Mouse (Mus musculus) kidney, embryonic 16.5 days (tissue): ENCODE results near the gene Dock9. TPM values are rescaled to one million over a fixed set of nuclear protein-coding genes. Genes with fewer than 3 reads are reported as not detected.
A peak's percentile ranks its signal among the peaks of the same experiment; 100 is the strongest.

Experiments
- ATAC-seq: fragments of 200-750 bp; cut with Nextera tagmentation; 2 replicates; pipeline ENCODE4 v1.8.0; 2017; ENCODE audit warnings: moderate TSS enrichment; ENCODE audit not compliant: low FRiP score, low TSS enrichment
- H3K27ac ChIP-seq: fragments of 300-500 bp; sonication (generic); 2 replicates; pipeline ENCODE4 v1.5.1; 2014; ENCODE audit warnings: low read length
- H3K27me3 ChIP-seq: fragments of 300-500 bp; sonication (generic); 2 replicates; pipeline ENCODE4 v1.6.1; 2014; ENCODE audit warnings: low read length, control low read depth, mixed read lengths; ENCODE audit not compliant: insufficient read depth
- H3K36me3 ChIP-seq: fragments of 300-500 bp; sonication (generic); 2 replicates; pipeline ENCODE4 v1.6.1; 2014; ENCODE audit warnings: low read length, control low read depth, mixed read lengths; ENCODE audit not compliant: insufficient read depth
- H3K4me1 ChIP-seq: fragments of 300-500 bp; sonication (generic); 2 replicates; pipeline ENCODE4 v1.6.1; 2014; ENCODE audit warnings: low read length, control low read depth, mixed read lengths; ENCODE audit not compliant: insufficient read depth
- H3K4me2 ChIP-seq: fragments of 300-500 bp; sonication (generic); replicated peaks from 2 replicates; pipeline ENCODE4 v1.6.1; 2014; ENCODE audit warnings: low read depth, low read length
- H3K4me3 ChIP-seq: fragments of 300-500 bp; sonication (generic); 2 replicates; pipeline ENCODE4 v1.5.1; 2014; ENCODE audit warnings: mild to moderate bottlenecking, low read length
- H3K9ac ChIP-seq: fragments of 300-500 bp; sonication (generic); replicated peaks from 2 replicates; pipeline ENCODE4 v1.6.1; 2014; ENCODE audit warnings: low read length
- H3K9me3 ChIP-seq: fragments of 300-500 bp; sonication (generic); 2 replicates; pipeline ENCODE4 v1.6.1; 2016; ENCODE audit warnings: low read length, control low read depth
- WGBS: fragments of 180-500 bp; shearing (Covaris S2); extraction: QIAGEN DNeasy Blood & Tissue Kit; methylation state at CpG from one replicate; pipeline ENCODE4 v1.1.7; 2014; 5-methylcytosine and 5-hydroxymethylcytosine counted together
- polyA plus RNA-seq: library from polyadenylated mRNA; unstranded; fragments of >200 nt; fragmentation: Nextera tagmentation; extraction: Ambion mirVana; gene quantifications from 2 replicates; pipeline ENCODE4 v1.2.1, GENCODE M21; 2015

Gene Dock9
- polyA plus RNA-seq, 1 experiment from 2014 or later: 13.0 TPM

GRCm38 (mm10) chr14:121714268-121714667, 83.4 kb downstream of the Dock9 start:
- no peak for ATAC-seq
- Histone ChIP-seq H3K4me3 (no peak overlapping the region), H3K4me2 (no peak overlapping the region), H3K4me1 (peaks cover 19% of the 10 kb centered on the region), H3K9me3 (no peaks in the 10 kb centered on the region), H3K36me3 (no peaks in the 10 kb centered on the region), H3K27me3 (no peaks in the 10 kb centered on the region), H3K27ac (no peak overlapping the region), H3K9ac (no peak overlapping the region)
- 66% methylated on average over 2 of the region's 2 CpGs for WGBS

- no peaks in the 10 kb centered on the region for H3K36me3 ChIP-seq
- no peak overlapping the region for H3K9ac ChIP-seq
- no peaks in the 10 kb centered on the region for H3K9me3 ChIP-seq
- ATAC-seq: peak; percentile 8; the same call in 1 of the 2 replicates
- no peak overlapping the region for H3K4me3 ChIP-seq
- no peaks in the 10 kb centered on the region for H3K27me3 ChIP-seq
- H3K4me2 ChIP-seq: no peak overlapping the region
- peak overlapping the region; percentile 64; the same call in 1 of the 2 replicates for H3K27ac ChIP-seq
- peaks cover 19% of the 10 kb centered on the region for H3K4me1 ChIP-seq
- WGBS: 67% methylated on average over 4 of the region's 4 CpGs
Observed at GRCm38 (mm10) chr14:121713830-121714197, 83.8 kb downstream of the Dock9 start.

- no peaks in the 10 kb centered on the region for H3K27me3 ChIP-seq
- H3K27ac ChIP-seq: peak overlapping the region; percentile 64; the same call in 1 of the 2 replicates
- ATAC-seq: peak; percentile 88
- H3K4me1 ChIP-seq: peaks cover 19% of the 10 kb centered on the region
- H3K9ac ChIP-seq: no peak overlapping the region
- no peaks in the 10 kb centered on the region for H3K36me3 ChIP-seq
- no peak overlapping the region for H3K4me3 ChIP-seq
- no peak overlapping the region for H3K4me2 ChIP-seq
- WGBS: 30% methylated on average over 7 of the region's 7 CpGs
- no peaks in the 10 kb centered on the region for H3K9me3 ChIP-seq
Observed at GRCm38 (mm10) chr14:121713166-121713829, 84.3 kb downstream of the Dock9 start.

- Histone ChIP-seq H3K4me3 (no peak overlapping the region), H3K4me1 (peaks cover 28% of the 10 kb centered on the region), H3K9ac (no peak overlapping the region; the same call in 1 of the 2 replicates), H3K36me3 (no peaks in the 10 kb centered on the region), H3K9me3 (no peaks in the 10 kb centered on the region), H3K27me3 (no peaks in the 10 kb centered on the region), H3K4me2 (no peak overlapping the region), H3K27ac (no peak overlapping the region)
- no peak for ATAC-seq
- WGBS: 44% methylated on average over 14 of the region's 14 CpGs
Observed at GRCm38 (mm10) chr14:121711089-121711826, 86.4 kb downstream of the Dock9 start.

GRCm38 (mm10) chr14:121710130-121710529, 87.5 kb downstream of the Dock9 start:
- no peak overlapping the region for H3K4me2 ChIP-seq
- no peak overlapping the region for H3K9ac ChIP-seq
- peaks cover 40% of the 10 kb centered on the region for H3K4me1 ChIP-seq
- WGBS: 78% methylated on average over 3 of the region's 3 CpGs
- no peak for ATAC-seq
- no peaks in the 10 kb centered on the region for H3K9me3 ChIP-seq
- no peak overlapping the region for H3K4me3 ChIP-seq
- no peaks in the 10 kb centered on the region for H3K36me3 ChIP-seq
- H3K27me3 ChIP-seq: no peaks in the 10 kb centered on the region
- H3K27ac ChIP-seq: no peak overlapping the region

GRCm38 (mm10) chr14:121708244-121708643, 89.4 kb downstream of the Dock9 start:
- Histone ChIP-seq H3K9ac (no peak overlapping the region), H3K4me3 (no peak overlapping the region), H3K27ac (no peak overlapping the region), H3K9me3 (no peaks in the 10 kb centered on the region), H3K36me3 (no peaks in the 10 kb centered on the region), H3K4me2 (no peak overlapping the region), H3K4me1 (peaks cover 30% of the 10 kb centered on the region), H3K27me3 (no peaks in the 10 kb centered on the region)
- no peak for ATAC-seq
- 68% methylated on average over 2 of the region's 2 CpGs for WGBS

- no peak overlapping the region for H3K27ac ChIP-seq
- no peak overlapping the region for H3K9ac ChIP-seq
- no peaks in the 10 kb centered on the region for H3K9me3 ChIP-seq
- no peak for ATAC-seq
- WGBS: 33% methylated on average over 3 of the region's 3 CpGs
- H3K4me1 ChIP-seq: peaks cover 38% of the 10 kb centered on the region
- H3K36me3 ChIP-seq: no peaks in the 10 kb centered on the region
- H3K4me2 ChIP-seq: no peak overlapping the region
- H3K4me3 ChIP-seq: no peak overlapping the region
- no peaks in the 10 kb centered on the region for H3K27me3 ChIP-seq
Observed at GRCm38 (mm10) chr14:121706482-121706901, 91.1 kb downstream of the Dock9 start.

- peak overlapping the region; percentile 21; the same call in 1 of the 2 replicates for H3K27ac ChIP-seq
- peak; percentile 70; the same call in 1 of the 2 replicates for ATAC-seq
- 31% methylated on average over 5 of the region's 5 CpGs for WGBS
Observed at GRCm38 (mm10) chr14:121705644-121706043, 92.0 kb downstream of the Dock9 start.

GRCm38 (mm10) chr14:121702534-121702933, 95.1 kb downstream of the Dock9 start:
- 21% methylated on average over 4 of the region's 4 CpGs for WGBS
- H3K27me3 ChIP-seq: no peaks in the 10 kb centered on the region
- H3K4me3 ChIP-seq: no peak overlapping the region
- no peak overlapping the region for H3K4me2 ChIP-seq
- H3K9me3 ChIP-seq: no peaks in the 10 kb centered on the region
- no peak overlapping the region for H3K9ac ChIP-seq
- H3K27ac ChIP-seq: peak overlapping the region; percentile 41
- peaks cover 47% of the 10 kb centered on the region for H3K4me1 ChIP-seq
- no peaks in the 10 kb centered on the region for H3K36me3 ChIP-seq
- ATAC-seq: peak; percentile 43; the same call in 1 of the 2 replicates

More at GRCm38 (mm10) chr14:121705644-121706043, 92.0 kb downstream of the Dock9 start:
- Histone ChIP-seq H3K9ac (no peak overlapping the region), H3K4me2 (no peak overlapping the region), H3K4me3 (no peak overlapping the region), H3K4me1 (peaks cover 34% of the 10 kb centered on the region), H3K27me3 (no peaks in the 10 kb centered on the region), H3K9me3 (no peaks in the 10 kb centered on the region), H3K36me3 (no peaks in the 10 kb centered on the region)

- 70% methylated on average over 1 of the region's 1 CpGs for WGBS
- Histone ChIP-seq H3K4me2 (no peak overlapping the region), H3K9me3 (no peaks in the 10 kb centered on the region), H3K4me3 (no peak overlapping the region), H3K27ac (no peak overlapping the region), H3K9ac (no peak overlapping the region), H3K36me3 (no peaks in the 10 kb centered on the region), H3K27me3 (no peaks in the 10 kb centered on the region), H3K4me1 (peaks cover 41% of the 10 kb centered on the region)
- ATAC-seq: no peak
Observed at GRCm38 (mm10) chr14:121700013-121700412, 97.6 kb downstream of the Dock9 start.
